Mouse (Mus musculus): ENCODE data around the gene Cd63.

The Cd63 gene

GRCm38 (mm10) chr10:128900698-128901097 lies at the start of gene Cd63:
TSS of gene Cd63 (plus strand) at chr10:128900989.
- DNase-seq: no peak

GRCm38 (mm10) chr10:128861176-128861575 lies 39.6 kb upstream of the Cd63 start:
- no peak for DNase-seq

- DNase-seq: no peak
Observed at GRCm38 (mm10) chr10:128866042-128866441, 34.7 kb upstream of the Cd63 start.

GRCm38 (mm10) chr10:128866518-128866917 lies 34.3 kb upstream of the Cd63 start:
- DNase-seq: no peak

- no peak for DNase-seq
Observed at GRCm38 (mm10) chr10:128870341-128870740, 30.4 kb upstream of the Cd63 start.

- no peak for DNase-seq
Observed at GRCm38 (mm10) chr10:128878291-128878690, 22.5 kb upstream of the Cd63 start.

GRCm38 (mm10) chr10:128878811-128879210 lies 22.0 kb upstream of the Cd63 start:
- DNase-seq: no peak

GRCm38 (mm10) chr10:128882067-128882466 lies 18.7 kb upstream of the Cd63 start:
- no peak for DNase-seq

- DNase-seq: no peak
Observed at GRCm38 (mm10) chr10:128888941-128889827, 11.6 kb upstream of the Cd63 start.

GRCm38 (mm10) chr10:128889846-128890245 lies 10.9 kb upstream of the Cd63 start:
- no peak for DNase-seq

- DNase-seq: no peak
Observed at GRCm38 (mm10) chr10:128890383-128891295, 10.2 kb upstream of the Cd63 start.

- DNase-seq: no peak
Observed at GRCm38 (mm10) chr10:128891296-128892094, 9.3 kb upstream of the Cd63 start, which contains the start of gene Gdf11. TSS of gene Gdf11 (minus strand) at chr10:128891718.

- DNase-seq: no peak
Observed at GRCm38 (mm10) chr10:128892246-128892645, 8.5 kb upstream of the Cd63 start.

- DNase-seq: no peak
Observed at GRCm38 (mm10) chr10:128895437-128895836, 5.4 kb upstream of the Cd63 start.

GRCm38 (mm10) chr10:128895952-128896693 lies 4.7 kb upstream of the Cd63 start:
- DNase-seq: no peak

GRCm38 (mm10) chr10:128896807-128897206 lies 4.0 kb upstream of the Cd63 start:
- no peak for DNase-seq

GRCm38 (mm10) chr10:128897501-128897900 lies 3.3 kb upstream of the Cd63 start:
- no peak for DNase-seq

- no peak for DNase-seq
Observed at GRCm38 (mm10) chr10:128899759-128900490, 864 bp upstream of the Cd63 start.

GRCm38 (mm10) chr10:128901409-128901808 lies 620 bp downstream of the Cd63 start:
- no peak for DNase-seq

GRCm38 (mm10) chr10:128902409-128902988 lies 1.7 kb downstream of the Cd63 start:
- no peak for DNase-seq

- DNase-seq: no peak
Observed at GRCm38 (mm10) chr10:128904812-128905211, 4.0 kb downstream of the Cd63 start.
